Mouse (Mus musculus): ENCODE measurements at regions not wholly inside any gene's neighbourhood (a gene's known extent, or its start where the extent isn't known, plus 50 kb on each side); places are given as distances from the start of the nearest gene placed in this dataset.

DNA sequence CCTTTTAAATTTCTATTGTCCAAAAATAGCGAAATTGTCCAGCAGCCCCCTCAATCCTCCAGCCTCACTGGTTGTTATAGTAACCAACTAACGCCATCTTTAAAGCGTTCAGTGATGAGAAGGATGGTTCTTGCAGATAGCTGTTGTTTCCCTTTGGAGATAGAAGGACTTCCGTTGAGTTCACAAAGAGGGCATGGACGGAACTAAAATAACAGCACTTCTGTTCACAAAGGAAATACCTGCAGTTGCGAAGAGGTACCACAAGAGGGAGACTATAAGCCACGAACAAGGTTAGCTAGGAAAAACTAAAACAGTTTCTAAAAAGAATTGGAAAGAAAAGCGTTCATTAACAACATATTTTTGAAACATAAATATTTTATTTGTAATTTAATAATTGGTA lies 338.1 kb downstream of the Rapgef2 start:
- Histone ChIP-seq H3K9me3 (ENCODE audit: control insufficient read depth, insufficient read depth, low read depth, low read length) (no peaks in the 10 kb centered on the region), H3K9ac (ENCODE audit: insufficient read depth, low read depth, low read length, poor library complexity, severe bottlenecking) (no peak overlapping the region), H3K27ac (ENCODE audit: insufficient read depth, low read depth, low read length, poor library complexity, severe bottlenecking) (no peak overlapping the region), H3K4me3 (ENCODE audit: insufficient read depth in 1 of 2, low read depth in 1 of 2, low read length in 2 of 2, poor library complexity in 1 of 2, severe bottlenecking in 1 of 2) (no peak overlapping the region), H3K36me3 (ENCODE audit: control insufficient read depth, insufficient read depth, low read length, poor library complexity, severe bottlenecking) (no peaks in the 10 kb centered on the region), H3K4me1 (ENCODE audit: control insufficient read depth in 2 of 2, insufficient read depth in 2 of 2, low read length in 2 of 2, poor library complexity in 1 of 2) (no peaks in the 10 kb centered on the region)
- peak; percentile 54 for DNase-seq (ENCODE audit: low read depth, low spot score)
- in situ Hi-C loops (cut with MboI; ENCODE audit: low sequenced_read_pairs in 2 of 2, unreplicated experiment in 2 of 2) = no loop called here
- no peak for TF ChIP-seq MAFK (IDR thresholded peaks at IDR 0.05; ENCODE audit: insufficient read depth, low read depth, low read length)
- no peak for TF ChIP-seq HCFC1 (IDR thresholded peaks at IDR 0.05; ENCODE audit: borderline replicate concordance, insufficient read depth, low read length)
- no peak for TF ChIP-seq ZNF384 (IDR thresholded peaks at IDR 0.05; ENCODE audit: low read depth, low read length)
- TF ChIP-seq ZC3H11A (IDR thresholded peaks at IDR 0.05; ENCODE audit: borderline replicate concordance, low read depth, low read length) = peak; percentile 30; the same call in 1 of the 2 replicates
- TF ChIP-seq CHD2 (IDR thresholded peaks at IDR 0.05; ENCODE audit: low read depth, low read length) = no peak

DNA sequence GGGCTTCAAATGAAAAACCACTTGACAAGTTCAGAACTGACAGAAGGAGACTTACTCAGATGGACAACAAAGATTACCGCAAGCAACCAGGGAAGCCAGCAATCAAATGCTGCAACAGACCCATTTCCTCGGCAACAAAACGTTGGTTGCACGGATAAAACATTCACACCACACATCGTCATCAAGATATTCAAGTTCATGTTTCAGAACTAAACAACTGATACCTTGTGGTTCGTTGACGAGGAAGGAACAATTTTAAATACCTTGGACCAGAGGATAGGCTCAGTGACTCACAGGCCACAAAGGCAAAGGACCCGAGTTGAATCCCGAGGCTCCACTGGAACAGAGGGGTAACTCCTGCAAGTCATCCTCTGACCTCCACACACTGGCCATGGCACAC lies 339.1 kb downstream of the Rapgef2 start:
- no peaks in the 10 kb centered on the region for H3K9me3 ChIP-seq (ENCODE audit: control insufficient read depth, insufficient read depth, low read depth, low read length)
- H3K27ac ChIP-seq (ENCODE audit: insufficient read depth, low read depth, low read length, poor library complexity, severe bottlenecking) = no peak overlapping the region
- no peak overlapping the region for H3K4me3 ChIP-seq (ENCODE audit: insufficient read depth in 1 of 2, low read depth in 1 of 2, low read length in 2 of 2, poor library complexity in 1 of 2, severe bottlenecking in 1 of 2)
- H3K4me1 ChIP-seq (ENCODE audit: control insufficient read depth in 2 of 2, insufficient read depth in 2 of 2, low read length in 2 of 2, poor library complexity in 1 of 2) = no peaks in the 10 kb centered on the region
- in situ Hi-C loops (cut with MboI; ENCODE audit: low sequenced_read_pairs in 2 of 2, unreplicated experiment in 2 of 2) = no loop called here
- DNase-seq (ENCODE audit: low read depth, low spot score) = no peak
- no peak overlapping the region for H3K9ac ChIP-seq (ENCODE audit: insufficient read depth, low read depth, low read length, poor library complexity, severe bottlenecking)
- TF ChIP-seq HCFC1 (IDR thresholded peaks at IDR 0.05; ENCODE audit: borderline replicate concordance, insufficient read depth, low read length) = no peak
- TF ChIP-seq ZC3H11A (IDR thresholded peaks at IDR 0.05; ENCODE audit: borderline replicate concordance, low read depth, low read length) = no peak
- no peak for TF ChIP-seq ZNF384 (IDR thresholded peaks at IDR 0.05; ENCODE audit: low read depth, low read length)
- no peak for TF ChIP-seq CHD2 (IDR thresholded peaks at IDR 0.05; ENCODE audit: low read depth, low read length)
- no peak for TF ChIP-seq MAFK (IDR thresholded peaks at IDR 0.05; ENCODE audit: insufficient read depth, low read depth, low read length)
- H3K36me3 ChIP-seq (ENCODE audit: control insufficient read depth, insufficient read depth, low read length, poor library complexity, severe bottlenecking) = no peaks in the 10 kb centered on the region

DNA sequence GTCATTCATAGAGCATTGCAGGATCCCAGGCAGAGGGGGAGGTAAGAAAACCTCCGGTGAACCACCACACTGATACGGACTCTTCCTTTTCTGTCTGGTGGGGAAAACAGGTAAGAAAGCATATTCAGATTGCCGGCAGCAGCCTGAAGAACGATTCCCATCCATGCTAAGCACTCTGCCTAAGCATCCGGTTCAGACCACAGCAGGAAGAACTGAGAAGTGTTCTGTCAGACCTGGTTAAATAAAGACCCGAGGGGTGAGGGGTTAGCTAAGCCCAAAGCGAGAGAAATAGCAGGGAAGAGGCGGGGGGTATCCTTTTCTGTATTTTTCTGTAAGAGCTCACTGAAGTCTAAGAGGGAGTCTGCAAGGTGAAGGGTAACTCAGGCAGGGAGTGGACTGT lies 342.1 kb downstream of the Rapgef2 start:
- TF ChIP-seq CHD2 (IDR thresholded peaks at IDR 0.05; ENCODE audit: low read depth, low read length) (no peak), MAFK (IDR thresholded peaks at IDR 0.05; ENCODE audit: insufficient read depth, low read depth, low read length) (no peak), ZC3H11A (IDR thresholded peaks at IDR 0.05; ENCODE audit: borderline replicate concordance, low read depth, low read length) (no peak), HCFC1 (IDR thresholded peaks at IDR 0.05; ENCODE audit: borderline replicate concordance, insufficient read depth, low read length) (no peak), ZNF384 (IDR thresholded peaks at IDR 0.05; ENCODE audit: low read depth, low read length) (no peak)
- no peak overlapping the region for H3K9ac ChIP-seq (ENCODE audit: insufficient read depth, low read depth, low read length, poor library complexity, severe bottlenecking)
- in situ Hi-C loops (cut with MboI; ENCODE audit: low sequenced_read_pairs in 2 of 2, unreplicated experiment in 2 of 2) = no loop called here
- H3K9me3 ChIP-seq (ENCODE audit: control insufficient read depth, insufficient read depth, low read depth, low read length) = no peaks in the 10 kb centered on the region
- no peaks in the 10 kb centered on the region for H3K36me3 ChIP-seq (ENCODE audit: control insufficient read depth, insufficient read depth, low read length, poor library complexity, severe bottlenecking)
- no peak for DNase-seq (ENCODE audit: low read depth, low spot score)
- H3K4me1 ChIP-seq (ENCODE audit: control insufficient read depth in 2 of 2, insufficient read depth in 2 of 2, low read length in 2 of 2, poor library complexity in 1 of 2) = no peaks in the 10 kb centered on the region
- H3K4me3 ChIP-seq (ENCODE audit: insufficient read depth in 1 of 2, low read depth in 1 of 2, low read length in 2 of 2, poor library complexity in 1 of 2, severe bottlenecking in 1 of 2) = no peak overlapping the region
- no peak overlapping the region for H3K27ac ChIP-seq (ENCODE audit: insufficient read depth, low read depth, low read length, poor library complexity, severe bottlenecking)

DNA sequence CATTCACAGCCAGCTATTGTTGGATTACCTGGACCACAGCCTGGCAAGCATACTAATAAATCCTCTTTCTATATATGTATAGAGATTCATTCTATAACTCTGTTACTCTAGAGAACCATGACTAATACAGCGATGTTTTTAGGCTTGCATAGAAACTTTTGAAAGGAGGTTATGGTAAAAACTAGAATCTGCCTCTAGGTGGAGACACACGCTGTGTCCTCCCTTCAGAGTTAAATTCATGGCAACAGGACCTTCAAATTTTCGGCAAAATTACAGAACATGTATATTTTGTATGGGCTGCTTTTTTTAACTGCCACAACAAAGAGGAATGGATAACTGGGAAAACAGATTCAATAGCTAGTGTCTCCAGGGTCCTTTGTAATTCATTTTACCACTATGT lies 353.3 kb downstream of the Rapgef2 start:
- DNase-seq (ENCODE audit: low read depth, low spot score) = no peak
- Histone ChIP-seq H3K36me3 (ENCODE audit: control insufficient read depth, insufficient read depth, low read length, poor library complexity, severe bottlenecking) (no peaks in the 10 kb centered on the region), H3K27ac (ENCODE audit: insufficient read depth, low read depth, low read length, poor library complexity, severe bottlenecking) (no peak overlapping the region), H3K4me3 (ENCODE audit: insufficient read depth in 1 of 2, low read depth in 1 of 2, low read length in 2 of 2, poor library complexity in 1 of 2, severe bottlenecking in 1 of 2) (no peak overlapping the region), H3K9ac (ENCODE audit: insufficient read depth, low read depth, low read length, poor library complexity, severe bottlenecking) (no peak overlapping the region), H3K9me3 (ENCODE audit: control insufficient read depth, insufficient read depth, low read depth, low read length) (no peaks in the 10 kb centered on the region), H3K4me1 (ENCODE audit: control insufficient read depth in 2 of 2, insufficient read depth in 2 of 2, low read length in 2 of 2, poor library complexity in 1 of 2) (no peaks in the 10 kb centered on the region)
- in situ Hi-C loops (cut with MboI; ENCODE audit: low sequenced_read_pairs in 2 of 2, unreplicated experiment in 2 of 2) = no loop called here
- TF ChIP-seq CHD2 (IDR thresholded peaks at IDR 0.05; ENCODE audit: low read depth, low read length) = no peak
- no peak for TF ChIP-seq HCFC1 (IDR thresholded peaks at IDR 0.05; ENCODE audit: borderline replicate concordance, insufficient read depth, low read length)
- no peak for TF ChIP-seq MAFK (IDR thresholded peaks at IDR 0.05; ENCODE audit: insufficient read depth, low read depth, low read length)
- TF ChIP-seq ZNF384 (IDR thresholded peaks at IDR 0.05; ENCODE audit: low read depth, low read length) = no peak
- no peak for TF ChIP-seq ZC3H11A (IDR thresholded peaks at IDR 0.05; ENCODE audit: borderline replicate concordance, low read depth, low read length)

DNA sequence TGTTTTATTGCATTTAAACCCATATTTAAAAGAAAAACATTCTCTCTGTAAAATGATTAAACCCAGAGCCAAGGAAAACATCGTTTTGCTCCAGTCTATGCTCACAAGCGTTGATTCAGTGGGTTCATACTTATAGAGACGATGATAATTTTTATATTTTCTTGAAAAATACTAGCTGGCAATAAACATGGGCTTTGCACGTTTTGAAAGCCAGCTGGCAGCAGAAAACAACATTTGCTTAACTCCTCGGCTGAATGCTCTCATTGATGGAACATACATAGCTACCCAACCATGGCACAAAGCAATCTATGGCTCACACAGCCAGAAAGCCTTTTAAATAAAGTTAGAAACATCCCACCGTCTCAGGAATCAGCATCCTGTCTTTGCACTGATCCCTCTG lies 366.5 kb downstream of the Rapgef2 start:
- no peak overlapping the region for H3K9ac ChIP-seq (ENCODE audit: insufficient read depth, low read depth, low read length, poor library complexity, severe bottlenecking)
- in situ Hi-C loops (cut with MboI; ENCODE audit: low sequenced_read_pairs in 2 of 2, unreplicated experiment in 2 of 2) = no loop called here
- no peak for DNase-seq (ENCODE audit: low read depth, low spot score)
- H3K27ac ChIP-seq (ENCODE audit: insufficient read depth, low read depth, low read length, poor library complexity, severe bottlenecking) = no peak overlapping the region
- no peaks in the 10 kb centered on the region for H3K4me1 ChIP-seq (ENCODE audit: control insufficient read depth in 2 of 2, insufficient read depth in 2 of 2, low read length in 2 of 2, poor library complexity in 1 of 2)
- H3K9me3 ChIP-seq (ENCODE audit: control insufficient read depth, insufficient read depth, low read depth, low read length) = no peaks in the 10 kb centered on the region
- TF ChIP-seq HCFC1 (IDR thresholded peaks at IDR 0.05; ENCODE audit: borderline replicate concordance, insufficient read depth, low read length) = no peak
- TF ChIP-seq CHD2 (IDR thresholded peaks at IDR 0.05; ENCODE audit: low read depth, low read length) = no peak
- no peak for TF ChIP-seq ZNF384 (IDR thresholded peaks at IDR 0.05; ENCODE audit: low read depth, low read length)
- TF ChIP-seq MAFK (IDR thresholded peaks at IDR 0.05; ENCODE audit: insufficient read depth, low read depth, low read length) = no peak
- no peak for TF ChIP-seq ZC3H11A (IDR thresholded peaks at IDR 0.05; ENCODE audit: borderline replicate concordance, low read depth, low read length)
- no peak overlapping the region for H3K4me3 ChIP-seq (ENCODE audit: insufficient read depth in 1 of 2, low read depth in 1 of 2, low read length in 2 of 2, poor library complexity in 1 of 2, severe bottlenecking in 1 of 2)
- H3K36me3 ChIP-seq (ENCODE audit: control insufficient read depth, insufficient read depth, low read length, poor library complexity, severe bottlenecking) = no peaks in the 10 kb centered on the region

Data from ES-E14 (cell line).